In the genomic region with DNA sequence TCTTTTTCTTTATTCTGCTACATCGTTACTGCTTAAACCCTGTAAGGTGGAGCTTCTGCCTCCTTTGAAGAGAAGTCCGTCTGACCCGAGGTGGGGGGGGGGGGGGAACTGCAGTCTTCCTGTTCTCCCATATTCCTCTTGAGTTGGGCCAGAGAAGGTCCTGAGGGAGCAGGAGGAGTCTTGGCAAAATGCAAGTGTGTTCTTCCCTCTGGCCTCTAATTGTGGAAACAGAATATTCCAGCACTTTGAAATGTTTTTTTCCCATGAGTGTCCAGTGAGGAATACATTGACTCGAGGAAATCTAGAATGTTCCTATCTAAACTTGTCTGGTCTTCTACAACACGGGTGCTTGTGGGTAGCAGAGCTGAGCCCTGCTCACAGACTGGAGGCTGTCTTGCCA, we compare ENCODE assay signal across 18 mouse cellular contexts.
A peak's percentile ranks its signal among the peaks of the same experiment; 100 is the strongest.
DNase-seq lines count a peak whose midpoint lies in the region; TF ChIP-seq lines count a peak whose summit lies in the region.
"Had no signal": no experiment of that assay in that cellular context is flagged by ENCODE, and none has a peak within 500 bp of the region (broad histone marks: within the 10 kb centered on the region; RNA-seq: fewer than 3 reads in every experiment).

No protein-coding gene starts in this region.

- DNase-seq in gastrocnemius, adult 18-20 months (ENCODE audit: low spot score), result peak; percentile 39
- no peak for DNase-seq in gastrocnemius, postnatal 4 days (ENCODE audit: low spot score in 2 of 2)
- peak; percentile 45 to 76 for DNase-seq in heart, adult 18-20 months
- no peak for DNase-seq in heart, postnatal 25 days (ENCODE audit: low spot score)
- DNase-seq in layer of hippocampus, adult 2 months (ENCODE audit: low spot score in 2 of 2), result no peak
- no peak for DNase-seq in layer of hippocampus, postnatal 25 days (ENCODE audit: extremely low spot score in 1 of 2, low spot score in 1 of 2)
- peak; percentile 45 for DNase-seq in skeletal muscle tissue, adult 2 months (ENCODE audit: low read depth, low spot score)
- DNase-seq: adrenal gland, postnatal 14 days; cerebellum, adult 18-20 months; cerebellum, adult 9-11 months; cerebellum, postnatal 36 days; heart, postnatal 4 days; kidney, adult 8-10 months had no signal

- H3K27ac ChIP-seq in layer of hippocampus, adult 2 months, result peak overlapping the region; percentile 32
- H3K27ac ChIP-seq: forebrain, embryonic 10.5 days; forebrain, embryonic 15.5 days; heart, embryonic 15.5 days; hindbrain, embryonic 12.5 days had no signal

- intact Hi-C loops in heart, postnatal 25 days (cut with DNase I), result loop anchor here (2.0 kb wide), 1 partner anchor 30 kb away; no protein-coding TSS in a partner anchor

- no peak for TF ChIP-seq CTCF in layer of hippocampus, adult 2 months (conservative IDR thresholded peaks at IDR 0.05)

- H3K4me3 ChIP-seq in layer of hippocampus, adult 2 months, result no peak overlapping the region
- H3K4me3 ChIP-seq: erythroblast, embryonic 14.5 days; forebrain, embryonic 10.5 days; forebrain, embryonic 15.5 days; heart, embryonic 15.5 days; hindbrain, embryonic 12.5 days had no signal

Comparison
In these comparisons a context has a peak if more than half of its experiments do, and no peak if none do; other contexts are left out.
1. DNase-seq: peak in gastrocnemius, adult 18-20 months (single experiment), heart, adult 18-20 months (2 of 2) and skeletal muscle tissue, adult 2 months (single experiment); none in gastrocnemius, postnatal 4 days (0 of 2), heart, postnatal 25 days (single experiment), layer of hippocampus, adult 2 months (0 of 2) and layer of hippocampus, postnatal 25 days (0 of 2).